Mouse (Mus musculus): Measurements from ENCODE around the gene Desi1. TPM values are rescaled to one million over a fixed set of nuclear protein-coding genes. Genes with fewer than 3 reads are reported as not detected.

The Desi1 gene
- polyA plus RNA-seq, 1 experiment from 2014 or later, result 26.9 TPM

DNA sequence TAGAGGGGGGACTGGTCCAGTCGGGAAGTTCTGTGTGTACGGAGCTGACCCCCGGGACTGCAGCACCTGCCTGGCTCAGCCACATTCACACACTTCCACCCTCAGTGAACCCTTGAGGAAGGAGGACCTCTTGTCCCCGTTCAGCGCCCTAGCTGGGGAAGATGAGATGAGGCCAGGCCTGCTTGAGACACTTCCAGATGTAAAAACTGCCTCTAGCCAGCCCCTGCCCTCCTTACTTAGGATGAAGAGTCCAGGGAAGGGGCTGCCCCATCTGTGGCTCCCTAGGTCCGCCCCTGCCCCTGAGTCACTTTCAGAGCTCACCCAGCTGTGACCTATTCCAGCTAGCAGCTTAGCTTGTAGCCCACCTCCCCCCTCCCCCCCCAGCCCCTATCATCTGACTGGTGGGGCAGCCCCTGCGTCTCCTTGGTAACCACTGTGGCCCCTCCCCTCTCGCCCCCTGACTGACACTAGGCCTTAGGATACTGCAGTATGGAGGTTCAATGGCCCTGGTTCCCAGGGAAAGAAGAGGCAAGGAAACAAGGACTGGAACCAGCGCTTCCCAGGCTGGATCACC is 90.4 kb downstream of the Desi1 start:
- Histone ChIP-seq H3K4me3 (no peak overlapping the region), H3K9ac (no peak overlapping the region), H3K27ac (no peak overlapping the region), H3K4me2 (replicated peaks) (no peak overlapping the region), H3K36me3 (no peaks in the 10 kb centered on the region; the same call in 1 of the 2 replicates), H3K9me3 (no peaks in the 10 kb centered on the region), H3K4me1 (peaks cover 10% of the 10 kb centered on the region), H3K27me3 (no peaks in the 10 kb centered on the region)
- 0 out of 2 replicates have a peak, but pooled peaks have one; percentile 29 for ATAC-seq (ENCODE audit: low FRiP score, low read depth)
- WGBS, result 13% methylated on average over 9 of the region's 9 CpGs

Other genes with a start within 250 kb of the Desi1 start
- 25.4 and 26.0 TPM in 2 replicates for gene Tef, start 231.4 kb downstream of the Desi1 start, polyA plus RNA-seq (2015; fragmentation: Nextera tagmentation; extraction: Ambion mirVana)
- gene Tob2, start 175.1 kb downstream of the Desi1 start, polyA plus RNA-seq (2015; fragmentation: Nextera tagmentation; extraction: Ambion mirVana), result 24.6 and 26.0 TPM in 2 replicates
- 151 and 158 TPM in 2 replicates for gene Phf5a, start 162.0 kb downstream of the Desi1 start, polyA plus RNA-seq (2015; fragmentation: Nextera tagmentation; extraction: Ambion mirVana)
- 142 and 156 TPM in 2 replicates for gene Aco2, start 161.6 kb downstream of the Desi1 start, polyA plus RNA-seq (2015; fragmentation: Nextera tagmentation; extraction: Ambion mirVana)
- gene Polr3h, start 107.6 kb downstream of the Desi1 start, polyA plus RNA-seq (2015; fragmentation: Nextera tagmentation; extraction: Ambion mirVana), result 56.9 and 57.9 TPM in 2 replicates
- 13.4 and 15.0 TPM in 2 replicates for gene Csdc2, start 97.1 kb downstream of the Desi1 start, polyA plus RNA-seq (2015; fragmentation: Nextera tagmentation; extraction: Ambion mirVana)
- 26.3 and 26.8 TPM in 2 replicates for gene Pmm1, start 72.9 kb downstream of the Desi1 start, polyA plus RNA-seq (2015; fragmentation: Nextera tagmentation; extraction: Ambion mirVana)
- not detected in 2 replicates for gene 1700029P11Rik, start 53.3 kb downstream of the Desi1 start, polyA plus RNA-seq (2015; fragmentation: Nextera tagmentation; extraction: Ambion mirVana)
- gene Xrcc6, start 46.0 kb downstream of the Desi1 start, polyA plus RNA-seq (2015; fragmentation: Nextera tagmentation; extraction: Ambion mirVana), result 88.5 and 92.1 TPM in 2 replicates
- gene Snu13, start 13.7 kb upstream of the Desi1 start, polyA plus RNA-seq (2015; fragmentation: Nextera tagmentation; extraction: Ambion mirVana), result 294 and 308 TPM in 2 replicates
- 0.03 TPM in 1 of 2 replicates, not detected in the other for gene 4930407I10Rik, start 25.3 kb upstream of the Desi1 start, polyA plus RNA-seq (2015; fragmentation: Nextera tagmentation; extraction: Ambion mirVana)
- 0.11 and 0.17 TPM in 2 replicates for gene Mei1, start 36.1 kb upstream of the Desi1 start, polyA plus RNA-seq (2015; fragmentation: Nextera tagmentation; extraction: Ambion mirVana)
- gene Ccdc134, start 94.1 kb upstream of the Desi1 start, polyA plus RNA-seq (2015; fragmentation: Nextera tagmentation; extraction: Ambion mirVana), result 27.6 and 30.3 TPM in 2 replicates
- gene Srebf2, start 113.3 kb upstream of the Desi1 start, polyA plus RNA-seq (2015; fragmentation: Nextera tagmentation; extraction: Ambion mirVana), result 168 and 173 TPM in 2 replicates
- 0.15 and 0.34 TPM in 2 replicates for gene Shisa8, start 179.0 kb upstream of the Desi1 start, polyA plus RNA-seq (2015; fragmentation: Nextera tagmentation; extraction: Ambion mirVana)
- 0.13 and 0.15 TPM in 2 replicates for gene Tnfrsf13c, start 190.5 kb upstream of the Desi1 start, polyA plus RNA-seq (2015; fragmentation: Nextera tagmentation; extraction: Ambion mirVana)
- 62.5 and 62.6 TPM in 2 replicates for gene Cenpm, start 210.9 kb upstream of the Desi1 start, polyA plus RNA-seq (2015; fragmentation: Nextera tagmentation; extraction: Ambion mirVana)
- gene 1500009C09Rik, start 218.5 kb upstream of the Desi1 start, polyA plus RNA-seq (2015; fragmentation: Nextera tagmentation; extraction: Ambion mirVana), result not detected in 2 replicates
- 25.6 and 26.1 TPM in 2 replicates for gene Sept3, start 241.0 kb upstream of the Desi1 start, polyA plus RNA-seq (2015; fragmentation: Nextera tagmentation; extraction: Ambion mirVana)

All from limb, embryonic 13.5 days (tissue).